Mouse (Mus musculus) embryonic facial prominence, embryonic 10.5 days (tissue): ENCODE results near the gene Lgals1. TPM values are rescaled to one million over a fixed set of nuclear protein-coding genes. Genes with fewer than 3 reads are reported as not detected.

Source experiments
- microRNA-seq: library from miRNA; unstranded; fragments of <30 nt; microRNA quantifications from one replicate; pipeline ENCODE4, GENCODE M21; 2017
- polyA plus RNA-seq: library from polyadenylated mRNA; unstranded; fragments of >200 nt; fragmentation: Nextera tagmentation; extraction: Ambion mirVana; gene quantifications from 2 replicates; pipeline ENCODE4 v1.2.1, GENCODE M21; 2016

Lgals1 gene
- polyA plus RNA-seq, 1 experiment from 2014 or later = 316 TPM

Small RNA genes lying within 50 kb of the gene (microRNA-seq; reads per million reads assigned to microRNA genes)
- gene Mir6955 = not detected

Other genes with a start within 250 kb of the Lgals1 start
- 0.05 and 0.16 TPM in 2 replicates for gene Elfn2, start 208.0 kb upstream of the Lgals1 start, polyA plus RNA-seq
- gene Mfng, start 153.2 kb upstream of the Lgals1 start, polyA plus RNA-seq = 36.4 and 39.0 TPM in 2 replicates
- gene Card10, start 123.7 kb upstream of the Lgals1 start, polyA plus RNA-seq = 3.3 and 4.3 TPM in 2 replicates
- 19.9 and 20.8 TPM in 2 replicates for gene Cdc42ep1, start 84.1 kb upstream of the Lgals1 start, polyA plus RNA-seq
- gene Lgals2, start 71.2 kb upstream of the Lgals1 start, polyA plus RNA-seq = not detected in 2 replicates
- gene Gga1, start 49.5 kb upstream of the Lgals1 start, polyA plus RNA-seq = 52.0 and 53.5 TPM in 2 replicates
- 0.34 and 0.74 TPM in 2 replicates for gene Gm49510, start 27.1 kb upstream of the Lgals1 start, polyA plus RNA-seq
- gene Sh3bp1, start 27.0 kb upstream of the Lgals1 start, polyA plus RNA-seq = 35.6 and 36.1 TPM in 2 replicates
- gene Pdxp, start 12.8 kb upstream of the Lgals1 start, polyA plus RNA-seq = 32.6 and 36.5 TPM in 2 replicates
- gene Nol12, start 8.2 kb downstream of the Lgals1 start, polyA plus RNA-seq = 69.2 and 71.5 TPM in 2 replicates
- gene Triobp, start 21.0 kb downstream of the Lgals1 start, polyA plus RNA-seq = 46.7 and 49.4 TPM in 2 replicates
- 371 and 392 TPM in 2 replicates for gene H1f0, start 101.7 kb downstream of the Lgals1 start, polyA plus RNA-seq
- gene Galr3, start 115.2 kb downstream of the Lgals1 start, polyA plus RNA-seq = not detected in 2 replicates
- 57.7 and 61.8 TPM in 2 replicates for gene Ankrd54, start 136.2 kb downstream of the Lgals1 start, polyA plus RNA-seq
- gene Eif3l, start 148.5 kb downstream of the Lgals1 start, polyA plus RNA-seq = 280 and 287 TPM in 2 replicates
- 7.3 and 7.4 TPM in 2 replicates for gene Micall1, start 182.2 kb downstream of the Lgals1 start, polyA plus RNA-seq
- 414 and 440 TPM in 2 replicates for gene Polr2f, start 214.3 kb downstream of the Lgals1 start, polyA plus RNA-seq
- 8.0 and 8.2 TPM in 2 replicates for gene 1700088E04Rik, start 214.5 kb downstream of the Lgals1 start, polyA plus RNA-seq
- gene Sox10, start 238.5 kb downstream of the Lgals1 start, polyA plus RNA-seq = 11.4 and 12.9 TPM in 2 replicates